ENCODE assay signal across 9 mouse cellular contexts in genomic region chr5:151247115-151247875, GRCm38 (mm10). TPM values are rescaled to one million over a fixed set of nuclear protein-coding genes. Genes with fewer than 3 reads are reported as not detected.
A peak's percentile ranks its signal among the peaks of the same experiment; 100 is the strongest.
DNase-seq lines count a peak whose midpoint lies in the region; ATAC-seq and TF ChIP-seq lines count a peak whose summit lies in the region.
"Had no signal": no experiment of that assay in that cellular context is flagged by ENCODE, and none has a peak within 500 bp of the region (broad histone marks: within the 10 kb centered on the region; RNA-seq: fewer than 3 reads in every experiment).

No protein-coding gene starts in this region.

- no peak overlapping the region for H3K4me3 ChIP-seq in forebrain, embryonic 13.5 days
- H3K4me3 ChIP-seq in forebrain, embryonic 12.5 days (replicated peaks) = no peak overlapping the region
- no peak overlapping the region for H3K4me3 ChIP-seq in intestine, postnatal 0 days (ENCODE audit: low read depth, low read length)
- H3K4me3 ChIP-seq: embryonic facial prominence, embryonic 12.5 days had no signal

- DNase-seq in brain, embryonic 14.5 days (ENCODE audit: low read depth) = peak; percentile 59
- DNase-seq in mesoderm, embryonic 11.5 days (ENCODE audit: low read depth, low spot score) = peak; percentile 47
- no peak for DNase-seq in MN1 (ENCODE audit: low spot score)
- no peak for DNase-seq in frontal cortex, postnatal 10 days (ENCODE audit: low spot score in 2 of 2)
- DNase-seq in cerebellum, adult 11-12 months = no peak

- ATAC-seq in forebrain, embryonic 13.5 days = peak; percentile 45; the same call in 1 of the 2 replicates
- ATAC-seq in forebrain, embryonic 12.5 days (ENCODE audit: low FRiP score) = no peak
- ATAC-seq in intestine, postnatal 0 days = peak; percentile 69

- H3K9me3 ChIP-seq in forebrain, embryonic 13.5 days (replicated peaks) = no peaks in the 10 kb centered on the region
- no peaks in the 10 kb centered on the region for H3K9me3 ChIP-seq in forebrain, embryonic 12.5 days
- H3K9me3 ChIP-seq in intestine, postnatal 0 days (ENCODE audit: control insufficient read depth) = no peaks in the 10 kb centered on the region
- H3K9me3 ChIP-seq: embryonic facial prominence, embryonic 12.5 days had no signal

- H3K4me2 ChIP-seq in forebrain, embryonic 13.5 days = no peak overlapping the region
- H3K4me2 ChIP-seq in forebrain, embryonic 12.5 days = no peak overlapping the region
- peak overlapping the region; percentile 21; the same call in 1 of the 2 replicates for H3K4me2 ChIP-seq in intestine, postnatal 0 days (replicated peaks; ENCODE audit: low read depth)
- H3K4me2 ChIP-seq: embryonic facial prominence, embryonic 12.5 days had no signal

- no peak for TF ChIP-seq POLR2A in brain, embryonic 14.5 days (IDR thresholded peaks at IDR 0.05; ENCODE audit: borderline replicate concordance, extremely low read depth, insufficient read depth, insufficient read length, poor library complexity, severe bottlenecking)

- H3K4me1 ChIP-seq in forebrain, embryonic 13.5 days = no peaks in the 10 kb centered on the region
- H3K4me1 ChIP-seq in forebrain, embryonic 12.5 days = no peaks in the 10 kb centered on the region; the same call in 1 of the 2 replicates
- no peaks in the 10 kb centered on the region; the same call in 1 of the 2 replicates for H3K4me1 ChIP-seq in intestine, postnatal 0 days (replicated peaks; ENCODE audit: control insufficient read depth, insufficient read depth, low read length)

- H3K9ac ChIP-seq in forebrain, embryonic 13.5 days = no peak overlapping the region
- no peak overlapping the region for H3K9ac ChIP-seq in forebrain, embryonic 12.5 days
- H3K9ac ChIP-seq in intestine, postnatal 0 days (ENCODE audit: low read depth, low read length) = no peak overlapping the region
- H3K9ac ChIP-seq: embryonic facial prominence, embryonic 12.5 days had no signal

- TF ChIP-seq CTCF in brain, embryonic 14.5 days (IDR thresholded peaks at IDR 0.05; ENCODE audit: borderline replicate concordance, extremely low read depth, insufficient read depth, insufficient read length) = no peak
- no peak for TF ChIP-seq CTCF in intestine, postnatal 0 days (IDR thresholded peaks at IDR 0.05; ENCODE audit: low read depth)

- WGBS in forebrain, embryonic 13.5 days = 66% methylated on average over 11 of the region's 11 CpGs
- WGBS in forebrain, embryonic 12.5 days = 64% methylated on average over 11 of the region's 11 CpGs
- 31% methylated on average over 11 of the region's 11 CpGs for WGBS in intestine, postnatal 0 days

- no peaks in the 10 kb centered on the region for H3K36me3 ChIP-seq in forebrain, embryonic 13.5 days (ENCODE audit: poor library complexity, severe bottlenecking)
- no peaks in the 10 kb centered on the region for H3K36me3 ChIP-seq in forebrain, embryonic 12.5 days (replicated peaks)
- H3K36me3 ChIP-seq in intestine, postnatal 0 days (ENCODE audit: control insufficient read depth, insufficient read depth) = no peaks in the 10 kb centered on the region
- H3K36me3 ChIP-seq: embryonic facial prominence, embryonic 12.5 days had no signal

- H3K27me3 ChIP-seq in forebrain, embryonic 13.5 days = no peaks in the 10 kb centered on the region
- no peaks in the 10 kb centered on the region for H3K27me3 ChIP-seq in forebrain, embryonic 12.5 days
- no peaks in the 10 kb centered on the region for H3K27me3 ChIP-seq in intestine, postnatal 0 days (replicated peaks; ENCODE audit: control insufficient read depth, insufficient read depth, low read length)
- H3K27me3 ChIP-seq: embryonic facial prominence, embryonic 12.5 days had no signal

- H3K27ac ChIP-seq in forebrain, embryonic 13.5 days = no peak overlapping the region
- H3K27ac ChIP-seq in forebrain, embryonic 12.5 days = no peak overlapping the region
- H3K27ac ChIP-seq in intestine, postnatal 0 days (ENCODE audit: low read depth, low read length) = peak overlapping the region; percentile 61; the same call in 1 of the 2 replicates
- H3K27ac ChIP-seq: embryonic facial prominence, embryonic 12.5 days had no signal

RNA-seq across cellular contexts. Expression of gene Stard13, which starts 13.7 kb away (rescaled TPM):
- 2.4 and 4.2 TPM in 2 replicates for polyA plus RNA-seq in forebrain, embryonic 13.5 days (2015; fragmentation: Nextera tagmentation; extraction: Ambion mirVana)
- polyA plus RNA-seq in forebrain, embryonic 12.5 days (2016; fragmentation: Nextera tagmentation; extraction: Ambion mirVana) = 3.4 and 3.6 TPM in 2 replicates
- polyA plus RNA-seq in brain, embryonic 14.5 days (2012; rRNA removed) = 3.1 and 6.6 TPM in 2 replicates
- polyA plus RNA-seq in intestine, postnatal 0 days (2015; fragmentation: Nextera tagmentation; extraction: Ambion mirVana) = 3.7 and 5.1 TPM in 2 replicates

Comparison
In these comparisons a context has a peak if more than half of its experiments do, and no peak if none do; other contexts are left out.
1. DNase-seq: peak in brain, embryonic 14.5 days (single experiment) and mesoderm, embryonic 11.5 days (single experiment); none in MN1 (single experiment), frontal cortex, postnatal 10 days (0 of 2) and cerebellum, adult 11-12 months (single experiment).